Mouse (Mus musculus): Measurements from ENCODE around the gene Sec23a. TPM values are rescaled to one million over a fixed set of nuclear protein-coding genes. Genes with fewer than 3 reads are reported as not detected.
A peak's percentile ranks its signal among the peaks of the same experiment; 100 is the strongest.
"Not testable (repeated sequence)": the region's sequence is repeated elsewhere in the genome, so short reads cannot be mapped to it uniquely, and the experiment has no call there.

Gene Sec23a
- total RNA-seq (2021): 100 to 1,000 TPM; 102 to 108 TPM
- long read RNA-seq, experiment 1, full-length matches to known transcripts: 142 of 175 reads
- long read RNA-seq, experiment 1, partial matches to known transcripts: 11 of 175 reads
- long read RNA-seq, experiment 1, other reads (novel, unspliced or antisense): 22 of 175 reads
- long read RNA-seq, experiment 2, full-length matches to known transcripts: 117 of 146 reads
- long read RNA-seq, experiment 2, partial matches to known transcripts: 10 of 146 reads
- long read RNA-seq, experiment 2, other reads (novel, unspliced or antisense): 19 of 146 reads

DNA sequence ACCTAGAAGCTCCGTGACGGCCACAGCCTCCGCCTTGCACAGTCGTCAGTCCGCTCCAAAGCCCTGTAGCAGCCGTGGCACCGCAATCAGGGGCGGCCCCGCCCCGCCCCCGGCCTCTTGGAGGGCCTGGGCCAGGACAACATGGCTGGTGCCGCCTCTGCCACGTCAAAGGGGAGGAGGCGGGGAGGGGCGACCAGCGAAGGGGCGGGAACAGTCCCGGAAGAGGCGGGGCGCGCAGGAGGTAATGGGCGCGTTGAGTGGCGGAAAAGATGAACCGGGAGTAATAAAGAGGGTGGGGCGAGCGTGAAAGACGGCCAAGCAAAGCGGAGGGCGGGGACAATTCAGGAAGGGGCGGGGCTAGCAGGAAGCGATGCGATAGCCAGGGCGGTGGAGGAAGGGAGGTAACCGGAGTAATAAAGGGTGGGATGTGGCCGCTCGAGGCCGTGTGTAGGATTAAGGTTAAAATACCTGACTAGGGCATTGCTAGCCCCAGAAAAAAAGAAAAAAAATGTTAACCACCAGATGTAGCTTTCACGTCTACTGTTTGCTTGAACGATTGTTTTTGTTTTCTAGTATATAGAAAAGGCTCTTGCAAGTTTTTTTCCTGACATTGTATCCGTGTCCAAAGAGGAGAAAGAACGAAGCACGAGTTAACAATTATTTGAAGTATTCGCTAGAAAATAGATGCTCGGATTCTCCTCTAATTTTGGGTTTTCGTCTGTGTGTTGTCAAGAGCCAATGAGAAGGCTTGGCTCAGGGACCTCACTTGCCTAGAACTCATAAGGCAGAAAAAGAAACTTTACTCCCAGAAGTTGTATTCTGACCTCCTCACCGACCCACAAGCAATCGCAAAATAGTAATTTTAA, at the start of gene Sec23a:
Gene Sec23a, minus strand, starts transcription at position 174 of the 866 bp plus-strand sequence.
- peak; percentile 95 to 97 for DNase-seq (ENCODE audit: low spot score in 2 of 2)

DNA sequence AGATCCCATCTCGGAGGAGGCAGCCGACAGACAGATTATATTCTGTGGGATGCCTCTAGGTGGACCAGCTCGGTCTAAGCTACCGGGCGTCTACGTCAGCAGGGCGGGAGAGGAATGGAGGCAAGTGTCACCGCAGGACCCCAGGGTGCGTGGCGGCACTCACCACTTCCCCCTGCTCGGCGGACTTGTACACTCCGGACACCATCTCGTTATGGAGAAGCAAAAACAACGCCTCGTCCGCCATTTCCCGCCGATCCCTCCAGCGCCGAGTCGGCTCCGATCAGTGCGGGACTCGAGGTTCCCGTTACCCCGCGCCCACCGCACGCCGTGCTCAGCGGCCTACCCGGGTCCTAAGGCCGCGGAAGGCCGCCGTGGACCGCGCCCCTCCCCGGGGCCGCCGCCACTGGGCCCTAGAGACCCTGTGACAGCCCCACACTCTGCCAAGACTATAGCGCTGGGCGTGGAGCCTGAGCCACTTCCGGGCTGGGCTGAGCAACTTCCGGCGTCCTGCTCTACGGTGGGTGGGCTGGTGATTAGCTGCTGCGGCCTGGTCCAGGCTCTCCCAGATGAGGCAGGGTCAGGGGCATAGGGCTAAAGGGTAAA, 49.3 kb upstream of the Sec23a start, which contains the start of gene Trappc6b:
Gene Trappc6b, minus strand, starts transcription at position 480 of the 603 bp plus-strand sequence.
- DNase-seq (ENCODE audit: low spot score in 2 of 2): peak; percentile 71 to 77

DNA sequence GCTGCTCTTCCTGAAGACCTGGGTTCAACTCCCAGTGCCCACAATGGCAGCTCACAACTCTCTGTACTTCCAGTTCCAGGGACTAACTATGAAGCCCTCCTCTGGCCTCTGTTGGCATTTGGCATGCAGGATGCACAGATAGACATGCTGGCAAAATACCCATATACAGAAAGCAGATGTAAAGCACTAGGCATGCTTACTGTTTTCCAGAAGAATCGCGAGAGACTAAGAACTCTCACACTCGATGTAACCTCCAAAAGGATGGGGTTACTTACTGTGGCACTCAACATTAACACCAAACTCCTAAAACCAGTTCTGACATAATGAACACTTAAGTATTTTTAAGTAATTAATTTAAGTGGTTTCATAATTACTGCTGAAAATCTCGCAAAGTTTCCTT, 48.5 kb upstream of the Sec23a start:
- no peak for DNase-seq (ENCODE audit: low spot score in 2 of 2)

DNA sequence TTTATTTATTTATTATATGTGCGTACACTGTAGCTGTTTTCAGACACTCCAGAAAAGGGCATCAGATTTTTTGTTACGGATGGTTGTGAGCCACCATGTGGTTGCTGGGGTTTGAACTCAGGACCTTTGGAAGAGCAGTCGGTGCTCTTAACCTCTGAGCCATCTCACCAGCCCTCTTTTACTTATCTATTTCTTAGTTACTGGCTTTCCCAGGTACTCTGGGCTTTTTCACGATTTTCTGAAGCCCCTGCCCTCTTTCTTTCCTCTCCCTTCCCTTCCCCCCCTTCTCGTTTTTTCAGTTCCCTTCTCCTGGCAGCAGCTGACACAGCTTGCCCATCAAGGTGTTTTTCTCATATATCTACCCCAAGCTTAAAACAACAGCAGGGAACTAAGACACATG, 46.4 kb upstream of the Sec23a start:
- not testable (repeated sequence) for DNase-seq (ENCODE audit: low spot score in 2 of 2)

DNA sequence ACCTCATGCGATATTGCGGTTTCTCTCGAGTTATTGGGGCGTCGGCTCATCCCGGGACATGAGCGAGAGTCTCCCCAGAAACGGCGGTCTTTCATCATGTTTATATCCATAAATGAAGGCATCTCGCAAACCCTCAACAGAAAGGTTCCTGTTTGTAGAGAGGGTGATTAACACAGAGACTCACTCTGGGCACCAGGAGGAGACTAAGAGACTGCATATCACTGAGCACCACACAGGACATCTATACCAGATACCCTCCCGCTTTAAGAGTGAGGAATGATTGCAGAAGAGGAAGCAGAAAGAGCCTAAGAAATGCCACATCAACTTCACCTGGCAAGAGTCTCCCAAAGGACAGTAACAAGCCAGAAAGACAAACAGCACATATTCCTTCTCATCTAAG, 44.4 kb upstream of the Sec23a start:
- DNase-seq (ENCODE audit: low spot score in 2 of 2): no peak

DNA sequence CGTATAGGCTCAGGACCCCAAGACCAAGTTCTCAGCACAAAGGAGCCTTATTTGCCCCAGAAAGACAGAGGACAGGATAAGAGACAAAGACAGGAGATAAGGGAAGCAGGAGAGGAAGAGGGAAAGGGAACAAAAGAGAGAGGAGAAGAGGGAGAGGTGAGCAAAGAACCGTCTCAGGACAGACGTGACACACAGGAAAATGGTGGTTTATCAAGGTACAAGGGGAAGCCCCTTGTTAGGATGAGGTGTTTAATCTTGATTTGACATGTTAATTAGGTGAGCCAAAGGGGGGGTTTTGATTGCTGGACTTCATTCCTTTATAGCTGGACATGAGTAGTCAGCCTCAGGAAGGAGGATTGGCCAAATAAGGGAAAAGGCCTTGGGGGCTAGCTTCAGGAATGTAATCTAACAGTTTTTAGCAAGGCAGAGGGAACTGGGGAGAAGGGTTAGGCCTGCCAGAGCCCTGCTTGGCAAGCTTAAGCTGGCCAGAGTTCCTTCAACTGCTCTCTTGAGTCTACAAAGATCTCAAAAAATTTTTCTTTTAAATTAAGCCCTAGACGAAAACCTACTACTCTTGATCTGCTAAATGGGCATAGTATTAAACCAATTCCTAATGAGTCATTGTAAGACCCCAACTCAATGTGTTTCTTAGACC, 43.5 kb upstream of the Sec23a start:
- no peak for DNase-seq (ENCODE audit: low spot score in 2 of 2)

DNA sequence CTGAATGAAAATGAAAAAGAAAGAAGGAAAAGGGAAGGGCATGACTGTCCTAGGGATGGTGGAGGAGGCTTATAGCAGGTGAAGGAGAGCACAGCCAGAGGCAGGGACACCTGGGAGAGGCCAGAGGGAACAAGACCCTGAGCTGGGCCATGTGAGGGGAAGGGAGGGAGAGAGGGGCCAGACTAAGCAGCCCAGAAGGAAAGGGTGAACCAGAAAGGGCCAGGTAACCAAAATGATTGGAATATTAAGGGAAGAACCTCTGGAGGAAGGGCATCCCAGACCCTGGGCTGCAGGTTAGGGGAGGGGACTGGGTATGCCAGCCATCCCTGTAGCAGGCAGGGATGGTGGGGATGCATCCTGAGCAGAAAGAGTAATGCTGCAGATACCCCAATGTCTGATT, 42.2 kb upstream of the Sec23a start:
- no peak for DNase-seq (ENCODE audit: low spot score in 2 of 2)

DNA sequence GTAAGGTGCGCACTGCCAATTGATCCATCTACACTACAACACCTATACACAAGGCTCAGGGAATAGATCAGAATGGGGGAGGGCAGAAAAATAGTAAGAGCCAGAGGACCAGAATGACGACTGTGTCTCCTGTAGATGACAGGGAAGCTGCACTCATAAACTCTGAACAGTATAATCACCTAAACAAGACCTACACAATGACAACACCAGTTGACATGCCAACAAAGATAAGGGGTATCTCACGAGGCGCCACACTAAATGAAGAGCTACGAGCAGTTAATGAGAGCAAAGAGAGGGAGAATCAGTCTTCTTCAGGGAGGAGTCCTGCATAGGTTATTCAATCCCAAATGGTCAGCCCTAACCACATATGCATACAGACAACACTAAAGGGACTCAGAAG, 41.3 kb upstream of the Sec23a start:
- no peak for DNase-seq (ENCODE audit: low spot score in 2 of 2)

DNA sequence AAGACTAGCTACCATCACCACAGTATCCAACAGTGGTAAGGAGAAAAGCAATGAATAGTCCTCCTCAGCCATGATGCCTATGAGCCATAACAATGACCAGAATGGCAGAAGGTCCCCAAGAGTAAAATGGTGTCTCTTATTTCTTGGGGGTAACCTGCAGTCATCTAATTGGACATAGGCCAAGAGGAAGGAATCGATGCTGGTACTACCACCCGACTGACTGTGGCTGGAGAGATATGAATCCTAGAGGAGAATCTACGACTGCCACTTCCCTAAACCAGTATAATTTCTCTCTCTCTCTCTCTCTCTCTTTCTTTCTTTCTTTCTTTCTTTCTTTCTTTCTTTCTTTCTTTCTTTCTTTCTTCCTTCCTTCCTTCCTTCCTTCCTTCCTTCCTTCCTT, 40.7 kb upstream of the Sec23a start:
- no peak for DNase-seq (ENCODE audit: low spot score in 2 of 2)

DNA sequence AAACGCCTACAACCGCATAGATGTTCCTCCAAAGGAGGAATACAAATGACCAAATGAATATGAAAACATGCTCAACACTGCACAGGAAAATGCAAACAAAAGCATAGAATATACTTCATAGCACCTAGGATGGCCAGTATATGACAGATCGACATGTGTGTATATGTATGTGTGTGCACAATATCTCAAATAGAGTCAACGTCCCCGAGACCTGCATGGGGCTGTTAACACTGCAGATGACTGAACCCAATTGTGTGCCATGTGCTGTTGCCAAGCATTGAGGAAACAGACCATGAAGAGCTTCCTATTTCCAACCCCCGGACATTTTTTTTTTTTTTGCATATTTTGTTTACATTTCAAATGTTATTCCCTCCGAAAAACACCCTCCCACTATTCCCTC, 29.0 kb upstream of the Sec23a start:
- DNase-seq (ENCODE audit: low spot score in 2 of 2): no peak

DNA sequence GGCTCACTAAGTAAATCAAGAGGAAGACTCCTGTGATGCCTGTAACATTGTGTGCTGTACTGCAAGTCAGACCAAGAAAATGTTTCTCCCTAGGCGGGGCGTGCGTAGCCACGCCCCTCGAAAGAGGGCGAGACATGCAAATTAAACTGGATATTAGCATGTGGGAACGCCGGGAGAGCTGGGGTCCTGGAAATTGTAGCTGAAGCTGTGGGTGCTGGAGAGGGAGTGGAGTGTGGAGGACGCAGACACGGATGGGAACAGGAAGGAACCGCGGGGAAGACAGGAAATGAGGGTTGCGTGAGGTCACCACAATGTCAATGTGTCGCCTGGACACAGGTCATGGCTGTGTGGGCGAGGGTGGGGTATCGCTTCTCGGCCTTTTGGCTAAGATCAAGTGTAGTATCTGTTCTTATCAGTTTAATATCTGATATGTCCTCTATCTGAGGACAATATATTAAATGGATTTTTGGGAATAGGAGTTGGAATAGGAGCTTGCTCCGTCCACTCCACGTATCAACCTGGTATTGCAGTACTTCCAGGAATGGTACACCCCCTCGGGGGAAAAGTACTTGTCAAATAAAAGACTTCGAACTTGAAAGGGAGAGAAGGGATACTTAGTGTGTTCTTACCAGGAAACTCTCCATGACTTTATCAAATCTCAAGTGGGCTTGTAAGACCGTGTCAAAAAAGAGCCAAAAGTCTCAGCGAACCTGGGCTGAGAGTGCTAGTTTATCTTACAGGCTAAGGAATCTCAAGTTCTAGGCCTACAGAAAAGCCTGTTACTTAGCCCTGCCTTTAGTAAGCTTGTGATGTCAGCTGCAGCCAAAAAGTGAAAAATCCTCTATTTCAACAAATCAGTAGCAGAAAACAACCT, 28.4 kb upstream of the Sec23a start:
- no peak for DNase-seq (ENCODE audit: low spot score in 2 of 2)

DNA sequence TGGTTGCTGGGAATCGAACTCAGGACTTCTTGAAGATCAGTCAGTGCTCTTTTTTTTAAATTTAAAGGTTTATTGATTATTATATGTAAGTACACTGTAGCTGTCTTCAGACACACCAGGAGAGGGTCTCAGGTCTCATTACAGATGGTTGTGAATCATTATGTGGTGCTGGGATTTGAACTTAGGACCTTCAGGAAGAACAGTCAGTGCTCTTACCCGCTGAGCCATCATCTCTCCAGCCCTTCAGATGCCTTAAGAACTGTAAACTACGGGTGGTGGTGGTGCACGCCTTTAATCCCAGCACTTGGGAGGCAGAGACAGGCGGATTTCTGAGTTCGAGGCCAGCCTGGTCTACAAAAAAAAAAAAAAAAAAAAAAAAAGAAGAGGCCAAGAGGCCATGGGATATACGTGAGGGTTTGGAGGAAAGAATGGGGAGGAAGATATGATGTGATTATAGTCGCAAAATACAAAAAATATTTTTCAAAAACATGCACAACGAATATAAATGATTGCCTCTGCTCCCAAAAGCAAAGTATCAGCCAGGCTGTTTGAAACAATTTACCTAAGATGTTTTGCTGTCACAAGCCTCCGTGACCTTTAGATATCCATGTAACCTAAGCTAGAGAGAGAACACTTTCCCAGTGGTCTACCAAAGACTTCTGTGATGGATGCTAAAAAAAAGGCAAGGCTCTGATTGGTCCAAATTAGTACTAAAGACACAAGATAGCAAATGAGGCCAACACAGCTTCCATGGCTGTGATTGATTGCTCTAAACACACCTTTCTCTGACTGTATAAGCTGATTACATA, 27.5 kb upstream of the Sec23a start:
- DNase-seq (ENCODE audit: low spot score in 2 of 2): no peak

DNA sequence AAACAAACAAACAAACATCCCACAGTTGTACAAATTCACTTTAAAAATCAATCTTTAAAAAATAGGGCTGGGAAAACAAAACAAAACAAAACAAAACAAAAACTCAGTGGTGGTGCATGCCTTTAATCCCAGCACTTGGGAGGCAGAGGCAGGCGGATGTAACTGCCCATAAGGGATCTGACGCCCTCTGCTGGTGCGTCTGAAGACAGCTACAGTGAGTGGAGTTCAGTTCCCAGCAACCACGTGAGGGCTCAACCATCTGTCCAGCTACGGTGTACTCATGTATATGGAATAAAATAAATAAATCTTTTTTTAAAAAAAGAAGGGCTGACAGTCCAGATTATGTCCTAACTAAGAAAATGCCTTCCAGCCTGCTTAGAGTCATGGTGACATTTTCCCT, 20.3 kb upstream of the Sec23a start:
- no peak for DNase-seq (ENCODE audit: low spot score in 2 of 2)

DNA sequence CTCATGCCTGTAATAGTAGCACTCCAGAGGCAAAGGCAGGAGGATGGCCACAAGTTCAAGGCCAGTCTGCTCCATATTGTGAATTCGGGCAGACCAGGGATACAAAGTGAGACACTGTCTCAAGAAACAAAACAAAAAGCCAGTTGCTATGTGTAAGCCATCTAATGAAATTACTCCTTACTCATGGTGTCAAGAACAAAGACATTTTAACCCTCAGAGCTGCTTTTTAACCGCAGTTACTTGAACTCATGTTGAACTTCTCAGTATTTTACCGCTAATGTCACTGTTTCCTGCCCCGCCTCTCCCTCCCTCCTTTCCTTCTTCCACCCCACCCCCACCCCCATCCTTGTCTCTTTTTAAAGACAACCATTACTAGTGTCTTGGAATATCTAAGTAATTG, 9.5 kb upstream of the Sec23a start:
- DNase-seq (ENCODE audit: low spot score in 2 of 2): no peak

DNA sequence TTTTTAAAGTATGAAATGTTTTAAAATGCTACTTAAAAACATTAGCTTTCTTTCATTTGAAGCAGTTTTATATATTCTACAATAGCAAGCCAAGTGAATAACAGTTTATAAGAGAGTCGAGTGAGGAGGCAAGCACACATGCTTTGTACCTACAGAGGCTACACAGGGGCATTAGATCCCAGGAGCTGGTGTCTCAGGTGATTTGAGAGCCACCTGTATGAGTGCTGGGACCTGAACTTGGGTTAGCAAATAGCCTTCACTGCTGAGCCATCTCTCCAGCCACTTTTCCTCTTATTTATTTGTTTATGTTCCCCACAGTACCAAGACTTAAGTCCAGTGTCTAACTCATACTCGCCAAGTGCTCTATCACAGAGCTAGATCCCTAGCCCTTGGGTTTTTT, 8.1 kb upstream of the Sec23a start:
- DNase-seq (ENCODE audit: low spot score in 2 of 2): no peak

DNA sequence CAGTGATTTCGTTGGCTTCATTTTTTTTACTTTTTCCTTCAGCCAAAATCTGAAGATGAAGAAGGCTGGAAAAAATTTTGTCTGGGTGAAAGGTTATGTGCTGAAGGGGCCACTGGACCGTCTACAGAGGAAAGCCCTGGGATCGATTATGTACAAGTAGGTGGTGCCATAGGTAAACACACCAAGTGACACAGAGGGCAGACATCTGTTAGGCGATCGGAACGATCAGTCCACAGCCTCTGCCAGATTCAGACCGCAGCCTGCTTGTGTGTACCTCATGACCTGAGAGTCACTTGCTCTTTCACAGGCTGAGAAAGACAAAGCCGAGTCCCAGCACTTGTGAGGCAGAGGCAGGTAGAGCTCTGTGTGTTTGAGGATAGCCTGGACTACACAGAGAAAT, 6.2 kb upstream of the Sec23a start:
- DNase-seq (ENCODE audit: low spot score in 2 of 2): no peak

DNA sequence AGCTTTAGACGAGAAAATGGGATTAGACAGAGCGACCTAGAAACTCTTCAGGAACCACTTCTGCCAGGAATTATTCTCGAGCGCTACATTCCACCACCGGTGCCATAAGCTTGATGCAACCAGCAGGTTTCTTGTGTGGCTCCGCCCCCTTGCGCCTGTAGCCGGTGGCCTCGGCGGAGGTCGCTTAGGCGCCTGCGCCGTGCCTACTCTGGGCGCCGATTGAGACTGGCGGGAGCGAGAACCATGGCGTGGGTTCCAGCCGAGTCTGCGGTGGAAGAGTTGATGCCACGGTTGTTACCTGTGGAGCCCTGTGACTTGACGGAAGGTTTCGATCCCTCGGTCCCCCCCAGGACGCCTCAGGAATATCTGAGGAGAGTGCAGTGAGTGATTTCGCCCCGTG, 1.4 kb upstream of the Sec23a start, which contains the start of gene Gemin2:
Gene Gemin2, plus strand, starts transcription at position 160 of the 400 bp plus-strand sequence.
- DNase-seq (ENCODE audit: low spot score in 2 of 2): peak; percentile 83 to 90

DNA sequence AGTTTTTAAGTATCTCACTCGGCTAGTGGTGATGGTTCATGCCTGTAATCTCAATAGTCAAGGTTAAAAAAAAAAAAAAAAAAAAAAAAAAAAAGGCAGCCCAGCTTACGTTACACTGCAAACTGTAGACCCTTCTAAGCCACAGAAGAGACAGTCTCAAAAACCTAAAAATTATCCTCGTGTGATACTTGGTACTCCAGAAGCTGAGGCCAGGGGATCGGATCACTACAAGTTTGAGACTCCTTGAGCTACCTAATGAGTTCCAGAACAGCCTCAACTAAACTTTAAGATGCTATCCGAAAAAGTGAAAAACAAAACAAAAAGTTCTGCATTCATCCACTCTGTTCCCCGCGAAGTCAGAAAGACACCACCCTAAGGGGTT, 884 bp upstream of the Sec23a start:
- DNase-seq (ENCODE audit: low spot score in 2 of 2): no peak

DNA sequence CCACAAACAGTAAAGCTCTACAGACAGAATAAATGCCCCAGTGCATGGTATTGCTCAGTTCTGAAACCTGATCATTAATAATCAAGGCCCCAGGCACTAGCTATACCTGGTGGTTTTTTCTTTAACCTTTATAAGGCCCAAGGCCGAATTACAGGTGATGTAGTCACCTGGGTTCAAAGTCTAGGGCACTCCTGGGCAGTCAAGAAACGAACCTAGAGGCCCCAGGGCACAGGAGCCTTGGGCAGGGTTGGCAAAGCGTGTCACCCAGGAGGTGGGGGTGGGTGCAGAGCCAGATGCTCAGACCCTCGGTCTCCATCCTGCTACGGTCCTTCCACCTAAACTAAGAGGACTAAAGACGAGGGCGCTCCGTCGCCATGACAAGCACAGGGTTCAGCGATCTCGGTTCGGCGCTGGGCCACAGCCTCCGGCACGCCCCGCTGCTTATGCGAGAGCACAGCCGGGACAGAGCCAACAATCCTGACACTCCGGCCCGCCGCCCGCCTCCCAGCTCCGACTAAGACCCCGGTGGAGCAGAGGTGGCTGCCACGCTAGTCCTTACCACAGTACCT, 458 bp downstream of the Sec23a start:
- DNase-seq (ENCODE audit: low spot score in 2 of 2): no peak

Measured in left cerebral cortex, adult 18-20 months (tissue).